Mouse (Mus musculus) forebrain, embryonic 16.5 days (tissue): ENCODE measurements around the gene Olfr572. TPM values are rescaled to one million over a fixed set of nuclear protein-coding genes. Genes with fewer than 3 reads are reported as not detected.

ENCODE experiments used
- ATAC-seq: fragments of 200-750 bp; cut with Nextera tagmentation; 2 replicates; pipeline ENCODE4 v1.8.0; 2017; ENCODE audit warnings: mild to moderate bottlenecking, moderate library complexity
- H3K27ac ChIP-seq: fragments of 300-500 bp; sonication (generic); 2 replicates; pipeline ENCODE4 v1.5.1; 2014; ENCODE audit warnings: low read length, control low read depth
- H3K27me3 ChIP-seq: fragments of 300-500 bp; sonication (generic); replicated peaks from 2 replicates; pipeline ENCODE4 v1.6.1; 2014; ENCODE audit warnings: low read length; ENCODE audit not compliant: control insufficient read depth, insufficient read depth
- H3K36me3 ChIP-seq: fragments of 300-500 bp; sonication (generic); 2 replicates; pipeline ENCODE4 v1.6.1; 2014; ENCODE audit not compliant: control insufficient read depth, insufficient read depth
- H3K4me1 ChIP-seq: fragments of 300-500 bp; sonication (generic); replicated peaks from 2 replicates; pipeline ENCODE4 v1.6.1; 2014; ENCODE audit warnings: low read length; ENCODE audit not compliant: control insufficient read depth, insufficient read depth
- H3K4me2 ChIP-seq: fragments of 300-500 bp; sonication (generic); 2 replicates; pipeline ENCODE4 v1.6.1; 2014; ENCODE audit warnings: mild to moderate bottlenecking, low read length, control low read depth
- H3K4me3 ChIP-seq: fragments of 300-500 bp; sonication (generic); replicated peaks from 2 replicates; pipeline ENCODE4 v1.5.1; 2014; ENCODE audit warnings: mild to moderate bottlenecking, low read length, control low read depth
- H3K9ac ChIP-seq: fragments of 300-500 bp; sonication (generic); replicated peaks from 2 replicates; pipeline ENCODE4 v1.6.1; 2014; ENCODE audit warnings: low read depth, low read length, control low read depth
- H3K9me3 ChIP-seq: fragments of 300-500 bp; sonication (generic); 2 replicates; pipeline ENCODE4 v1.6.1; 2016; ENCODE audit warnings: low read length; ENCODE audit not compliant: control insufficient read depth
- WGBS: fragments of 180-500 bp; shearing (Covaris S2); extraction: QIAGEN DNeasy Blood & Tissue Kit; methylation state at CpG from one replicate; pipeline ENCODE4 v1.1.7; 2014; 5-methylcytosine and 5-hydroxymethylcytosine counted together
- polyA plus RNA-seq: library from polyadenylated mRNA; unstranded; fragments of >200 nt; fragmentation: Nextera tagmentation; extraction: Ambion mirVana; gene quantifications from 2 replicates; pipeline ENCODE4 v1.2.1, GENCODE M21; 2015

Olfr572 gene
- polyA plus RNA-seq, 1 experiment from 2014 or later, result not detected

GRCm38 (mm10) chr7:102943417-102943816, 19.2 kb downstream of the Olfr572 start:
- no peak overlapping the region for H3K4me3 ChIP-seq
- no peak for ATAC-seq
- 100% methylated on average over 1 of the region's 1 CpGs for WGBS

GRCm38 (mm10) chr7:102948167-102948566, 24.0 kb downstream of the Olfr572 start, which contains the start of gene Olfr574:
Gene Olfr574 (plus strand): TSS chr7:102948467.
- Histone ChIP-seq H3K4me2 (no peak within 1 kb of the TSS), H3K27me3 (no peaks in the 10 kb centered on the region), H3K4me3 (no peak within 1 kb of the TSS), H3K36me3 (no peaks in the 10 kb centered on the region), H3K9ac (no peak within 1 kb of the TSS), H3K4me1 (no peaks in the 10 kb centered on the region), H3K9me3 (no peaks in the 10 kb centered on the region), H3K27ac (no peak within 1 kb of the TSS)
- 100% methylated on average over 1 of the region's 1 CpGs for WGBS
- no peak for ATAC-seq

More at GRCm38 (mm10) chr7:102943417-102943816, 19.2 kb downstream of the Olfr572 start:
- no peak overlapping the region for H3K9ac ChIP-seq
- H3K27me3 ChIP-seq, result no peaks in the 10 kb centered on the region
- H3K4me1 ChIP-seq, result no peaks in the 10 kb centered on the region
- H3K36me3 ChIP-seq, result no peaks in the 10 kb centered on the region
- no peak overlapping the region for H3K4me2 ChIP-seq
- no peaks in the 10 kb centered on the region for H3K9me3 ChIP-seq
- H3K27ac ChIP-seq, result no peak overlapping the region

GRCm38 (mm10) chr7:102950732-102951131, 26.5 kb downstream of the Olfr572 start:
- no peak for ATAC-seq
- Histone ChIP-seq H3K4me2 (no peak overlapping the region), H3K4me3 (no peak overlapping the region), H3K9ac (no peak overlapping the region), H3K9me3 (no peaks in the 10 kb centered on the region), H3K27me3 (no peaks in the 10 kb centered on the region), H3K27ac (no peak overlapping the region), H3K36me3 (no peaks in the 10 kb centered on the region), H3K4me1 (no peaks in the 10 kb centered on the region)
- whole genome bisulfite sequencing, result 83% methylated on average over 1 of the region's 1 CpGs

GRCm38 (mm10) chr7:102958137-102958536, 33.9 kb downstream of the Olfr572 start:
- ATAC-seq, result no peak
- Histone ChIP-seq H3K4me1 (no peaks in the 10 kb centered on the region), H3K4me2 (no peak overlapping the region), H3K9ac (no peak overlapping the region), H3K27me3 (no peaks in the 10 kb centered on the region), H3K36me3 (no peaks in the 10 kb centered on the region), H3K4me3 (no peak overlapping the region), H3K27ac (no peak overlapping the region), H3K9me3 (no peaks in the 10 kb centered on the region)
- 77% methylated on average over 3 of the region's 3 CpGs for WGBS

- Histone ChIP-seq H3K9me3 (no peaks in the 10 kb centered on the region), H3K4me3 (no peak within 1 kb of the TSS), H3K27ac (no peak within 1 kb of the TSS), H3K27me3 (no peaks in the 10 kb centered on the region), H3K9ac (no peak within 1 kb of the TSS), H3K4me1 (no peaks in the 10 kb centered on the region), H3K36me3 (no peaks in the 10 kb centered on the region), H3K4me2 (no peak within 1 kb of the TSS)
- ATAC-seq, result no peak
- WGBS, result 70% methylated on average over 1 of the region's 1 CpGs
Measured at GRCm38 (mm10) chr7:102958593-102958992, 34.4 kb downstream of the Olfr572 start, which contains the start of gene Olfr575. Gene Olfr575 (minus strand): TSS chr7:102958775.

GRCm38 (mm10) chr7:102962360-102962759, 38.2 kb downstream of the Olfr572 start, which contains the start of gene Olfr576:
Gene Olfr576 (plus strand): TSS chr7:102962660.
- H3K4me1 ChIP-seq, result no peaks in the 10 kb centered on the region
- no peak within 1 kb of the TSS for H3K27ac ChIP-seq
- H3K9me3 ChIP-seq, result no peaks in the 10 kb centered on the region
- H3K27me3 ChIP-seq, result no peaks in the 10 kb centered on the region
- H3K9ac ChIP-seq, result no peak within 1 kb of the TSS
- H3K4me2 ChIP-seq, result no peak within 1 kb of the TSS
- no peak for ATAC-seq
- WGBS, result 76% methylated on average over 2 of the region's 2 CpGs
- no peaks in the 10 kb centered on the region for H3K36me3 ChIP-seq
- no peak within 1 kb of the TSS for H3K4me3 ChIP-seq

- Histone ChIP-seq H3K4me2 (no peak overlapping the region), H3K4me1 (no peaks in the 10 kb centered on the region), H3K27ac (no peak overlapping the region), H3K9me3 (no peaks in the 10 kb centered on the region), H3K27me3 (no peaks in the 10 kb centered on the region), H3K4me3 (no peak overlapping the region), H3K9ac (no peak overlapping the region), H3K36me3 (no peaks in the 10 kb centered on the region)
- no peak for ATAC-seq
- WGBS, result 45% methylated on average over 1 of the region's 1 CpGs
Measured at GRCm38 (mm10) chr7:102974399-102974798, 50.2 kb downstream of the Olfr572 start.

GRCm38 (mm10) chr7:102975843-102976242, 51.6 kb downstream of the Olfr572 start, which contains the start of gene Olfr577:
Gene Olfr577 (minus strand): TSS chr7:102975943.
- H3K36me3 ChIP-seq, result no peaks in the 10 kb centered on the region
- H3K4me1 ChIP-seq, result no peaks in the 10 kb centered on the region
- no peaks in the 10 kb centered on the region for H3K9me3 ChIP-seq
- no peak for ATAC-seq
- H3K4me3 ChIP-seq, result no peak within 1 kb of the TSS
- WGBS, result 87% methylated on average over 2 of the region's 2 CpGs
- H3K27me3 ChIP-seq, result no peaks in the 10 kb centered on the region
- no peak within 1 kb of the TSS for H3K27ac ChIP-seq
- H3K9ac ChIP-seq, result no peak within 1 kb of the TSS
- no peak within 1 kb of the TSS for H3K4me2 ChIP-seq
